Mouse (Mus musculus): ENCODE data around the gene Barx1. TPM values are rescaled to one million over a fixed set of nuclear protein-coding genes. Genes with fewer than 3 reads are reported as not detected.

The Barx1 gene
- polyA plus RNA-seq, 1 experiment from 2014 or later = not detected

DNA sequence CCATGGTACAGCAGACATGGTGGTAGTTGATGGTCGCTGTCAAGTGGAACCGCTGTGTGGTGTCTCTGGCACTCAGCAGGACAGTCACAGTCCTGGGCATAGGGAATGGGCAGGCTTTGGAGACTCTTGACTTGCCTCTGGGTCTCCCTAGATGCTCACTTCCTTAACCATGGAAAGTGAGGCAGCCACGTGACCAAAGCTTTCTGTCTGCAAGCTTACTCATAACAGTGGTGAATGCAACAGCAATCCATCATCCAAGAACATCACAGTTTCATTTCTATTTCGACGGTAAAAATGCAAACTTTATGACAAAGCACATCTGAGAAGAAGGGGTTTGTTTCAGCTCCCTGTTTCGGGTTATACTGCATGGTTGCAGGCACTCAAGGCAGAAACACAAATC lies 19.7 kb upstream of the Barx1 start:
- Histone ChIP-seq H3K4me2 (ENCODE audit: low read length) (no peak overlapping the region), H3K36me3 (ENCODE audit: control insufficient read depth, insufficient read depth, low read length) (no peaks in the 10 kb centered on the region), H3K9me3 (ENCODE audit: control insufficient read depth, low read length) (no peaks in the 10 kb centered on the region), H3K27me3 (replicated peaks; ENCODE audit: control insufficient read depth, insufficient read depth, low read length) (no peaks in the 10 kb centered on the region), H3K27ac (ENCODE audit: low read depth, low read length) (no peak overlapping the region), H3K9ac (ENCODE audit: low read depth, low read length) (no peak overlapping the region), H3K4me3 (ENCODE audit: low read length) (no peak overlapping the region), H3K4me1 (ENCODE audit: control insufficient read depth, insufficient read depth, low read depth, low read length) (no peaks in the 10 kb centered on the region)
- no peak for ATAC-seq
- WGBS = 83% methylated on average over 6 of the region's 6 CpGs

DNA sequence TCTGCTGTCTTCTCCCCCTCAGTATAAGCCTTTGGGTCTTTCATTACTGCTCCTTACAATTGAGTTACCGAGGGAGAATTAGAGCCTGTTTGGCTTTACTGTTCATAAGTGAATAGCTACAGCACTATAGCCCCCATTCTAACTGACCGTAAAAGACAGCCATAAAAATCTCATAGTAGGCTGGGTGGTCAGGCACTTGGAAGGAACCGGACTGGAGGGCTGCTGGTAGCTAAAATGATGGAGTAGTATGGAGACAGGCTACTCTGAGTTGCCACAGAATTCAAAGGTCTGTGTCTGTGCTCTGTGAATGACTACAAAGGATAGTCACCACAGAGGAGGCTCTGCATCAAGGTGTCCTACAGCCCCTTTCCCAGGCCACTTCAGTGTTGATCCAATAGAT lies 18.8 kb upstream of the Barx1 start:
- Histone ChIP-seq H3K4me1 (ENCODE audit: control insufficient read depth, insufficient read depth, low read depth, low read length) (no peaks in the 10 kb centered on the region), H3K9me3 (ENCODE audit: control insufficient read depth, low read length) (no peaks in the 10 kb centered on the region), H3K4me2 (ENCODE audit: low read length) (no peak overlapping the region), H3K27me3 (replicated peaks; ENCODE audit: control insufficient read depth, insufficient read depth, low read length) (no peaks in the 10 kb centered on the region), H3K4me3 (ENCODE audit: low read length) (no peak overlapping the region), H3K27ac (ENCODE audit: low read depth, low read length) (no peak overlapping the region), H3K9ac (ENCODE audit: low read depth, low read length) (no peak overlapping the region), H3K36me3 (ENCODE audit: control insufficient read depth, insufficient read depth, low read length) (no peaks in the 10 kb centered on the region)
- no peak for ATAC-seq
- WGBS = 82% methylated on average over 3 of the region's 3 CpGs

DNA sequence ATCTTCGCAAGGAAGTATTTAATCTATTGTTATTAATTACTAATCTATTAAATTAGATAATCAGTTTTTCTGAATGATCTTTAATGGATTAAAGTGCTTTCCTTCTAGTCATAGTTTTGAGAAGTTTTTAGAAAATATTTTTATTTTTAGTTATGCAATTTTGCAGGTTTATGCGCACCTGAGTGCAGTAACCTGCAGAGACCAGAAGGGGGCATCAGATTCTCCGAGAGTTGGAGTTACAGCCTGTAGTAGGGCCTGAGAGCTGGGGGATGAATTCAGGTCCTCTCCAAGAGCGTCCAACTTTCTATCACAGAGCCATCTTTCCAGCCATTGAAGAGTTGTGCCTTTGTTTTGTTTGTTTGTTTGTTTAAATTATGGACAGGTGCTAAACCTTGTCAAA lies 16.1 kb upstream of the Barx1 start:
- Histone ChIP-seq H3K9me3 (ENCODE audit: control insufficient read depth, low read length) (no peaks in the 10 kb centered on the region), H3K4me2 (ENCODE audit: low read length) (no peak overlapping the region), H3K4me3 (ENCODE audit: low read length) (no peak overlapping the region), H3K27me3 (replicated peaks; ENCODE audit: control insufficient read depth, insufficient read depth, low read length) (no peaks in the 10 kb centered on the region), H3K36me3 (ENCODE audit: control insufficient read depth, insufficient read depth, low read length) (no peaks in the 10 kb centered on the region), H3K27ac (ENCODE audit: low read depth, low read length) (no peak overlapping the region), H3K9ac (ENCODE audit: low read depth, low read length) (no peak overlapping the region), H3K4me1 (ENCODE audit: control insufficient read depth, insufficient read depth, low read depth, low read length) (no peaks in the 10 kb centered on the region)
- 90% methylated on average over 4 of the region's 4 CpGs for WGBS
- no peak for ATAC-seq

DNA sequence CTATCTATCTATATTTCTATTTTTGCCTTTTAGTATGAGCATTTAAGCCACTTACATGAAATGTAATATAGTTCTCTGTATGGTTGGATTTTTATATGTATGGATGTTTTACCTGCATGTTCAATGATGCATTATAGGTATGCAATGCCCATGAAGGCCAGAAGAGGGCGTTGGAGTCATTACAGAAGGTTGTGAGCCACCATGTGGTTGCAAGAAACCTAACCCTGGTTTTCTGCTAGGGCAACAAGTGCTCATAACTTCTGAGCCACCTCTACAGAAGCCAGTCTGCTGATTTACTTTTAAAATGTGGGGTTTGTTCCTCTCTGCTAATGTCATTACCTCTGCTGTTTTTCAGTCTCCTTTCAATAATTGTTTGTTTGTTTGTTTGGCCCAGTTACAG lies 12.2 kb upstream of the Barx1 start:
- H3K27me3 ChIP-seq (replicated peaks; ENCODE audit: control insufficient read depth, insufficient read depth, low read length) = peaks cover 11% of the 10 kb centered on the region
- H3K4me3 ChIP-seq (ENCODE audit: low read length) = no peak overlapping the region
- H3K4me2 ChIP-seq (ENCODE audit: low read length) = no peak overlapping the region
- no peaks in the 10 kb centered on the region for H3K9me3 ChIP-seq (ENCODE audit: control insufficient read depth, low read length)
- no peak for ATAC-seq
- H3K36me3 ChIP-seq (ENCODE audit: control insufficient read depth, insufficient read depth, low read length) = no peaks in the 10 kb centered on the region
- no peak overlapping the region for H3K9ac ChIP-seq (ENCODE audit: low read depth, low read length)
- 0% methylated on average over 1 of the region's 1 CpGs for WGBS
- H3K4me1 ChIP-seq (ENCODE audit: control insufficient read depth, insufficient read depth, low read depth, low read length) = no peaks in the 10 kb centered on the region
- no peak overlapping the region for H3K27ac ChIP-seq (ENCODE audit: low read depth, low read length)

DNA sequence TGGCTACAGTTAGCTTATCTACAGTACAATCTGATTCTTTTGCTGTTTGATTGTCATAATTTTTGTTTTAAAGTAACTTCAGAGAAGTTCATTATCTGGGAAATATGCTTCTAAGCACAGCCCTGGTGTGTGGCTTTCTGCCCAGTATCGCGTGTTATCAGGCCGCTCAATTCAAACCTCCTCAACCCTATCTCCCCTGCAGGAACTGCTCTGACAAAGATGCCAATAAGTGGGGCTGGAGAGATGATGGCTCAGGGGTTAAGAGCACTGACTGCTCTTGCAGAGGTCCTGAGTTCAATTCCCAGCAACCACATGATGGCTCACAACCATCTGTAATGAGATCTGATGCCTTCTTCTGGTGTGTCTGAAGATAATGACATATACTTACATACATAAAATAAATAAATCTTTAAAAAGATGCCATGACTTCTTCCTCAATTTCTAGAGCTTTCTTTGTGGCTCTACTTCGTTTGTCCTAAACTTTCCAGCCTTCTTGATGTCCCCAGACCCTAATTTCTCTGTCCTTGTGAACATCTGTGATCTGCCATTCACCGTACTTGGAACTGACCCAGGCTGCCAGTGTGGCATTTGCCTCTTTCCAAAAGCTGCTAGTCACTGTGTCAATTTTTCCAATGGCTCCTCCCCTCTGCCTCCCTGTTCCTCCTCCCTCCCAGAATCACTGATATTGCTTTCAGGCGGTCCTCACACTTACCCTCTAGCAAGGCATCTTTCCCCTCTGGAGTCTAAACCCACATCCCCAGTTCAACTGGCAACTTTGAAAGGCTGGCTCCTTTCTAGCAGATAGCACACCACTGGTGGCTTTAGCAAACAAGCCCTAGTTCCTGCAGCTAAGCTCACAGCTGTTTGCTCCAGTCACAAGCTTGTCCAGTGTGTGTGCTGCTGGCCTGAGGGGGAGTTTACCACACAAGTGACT lies 11.4 kb upstream of the Barx1 start:
- Histone ChIP-seq H3K36me3 (ENCODE audit: control insufficient read depth, insufficient read depth, low read length) (no peaks in the 10 kb centered on the region), H3K9ac (ENCODE audit: low read depth, low read length) (no peak overlapping the region), H3K4me2 (ENCODE audit: low read length) (no peak overlapping the region), H3K9me3 (ENCODE audit: control insufficient read depth, low read length) (no peaks in the 10 kb centered on the region), H3K4me1 (ENCODE audit: control insufficient read depth, insufficient read depth, low read depth, low read length) (no peaks in the 10 kb centered on the region), H3K4me3 (ENCODE audit: low read length) (no peak overlapping the region), H3K27me3 (replicated peaks; ENCODE audit: control insufficient read depth, insufficient read depth, low read length) (peaks cover 17% of the 10 kb centered on the region), H3K27ac (ENCODE audit: low read depth, low read length) (no peak overlapping the region)
- WGBS = 54% methylated on average over 6 of the region's 6 CpGs
- no peak for ATAC-seq

DNA sequence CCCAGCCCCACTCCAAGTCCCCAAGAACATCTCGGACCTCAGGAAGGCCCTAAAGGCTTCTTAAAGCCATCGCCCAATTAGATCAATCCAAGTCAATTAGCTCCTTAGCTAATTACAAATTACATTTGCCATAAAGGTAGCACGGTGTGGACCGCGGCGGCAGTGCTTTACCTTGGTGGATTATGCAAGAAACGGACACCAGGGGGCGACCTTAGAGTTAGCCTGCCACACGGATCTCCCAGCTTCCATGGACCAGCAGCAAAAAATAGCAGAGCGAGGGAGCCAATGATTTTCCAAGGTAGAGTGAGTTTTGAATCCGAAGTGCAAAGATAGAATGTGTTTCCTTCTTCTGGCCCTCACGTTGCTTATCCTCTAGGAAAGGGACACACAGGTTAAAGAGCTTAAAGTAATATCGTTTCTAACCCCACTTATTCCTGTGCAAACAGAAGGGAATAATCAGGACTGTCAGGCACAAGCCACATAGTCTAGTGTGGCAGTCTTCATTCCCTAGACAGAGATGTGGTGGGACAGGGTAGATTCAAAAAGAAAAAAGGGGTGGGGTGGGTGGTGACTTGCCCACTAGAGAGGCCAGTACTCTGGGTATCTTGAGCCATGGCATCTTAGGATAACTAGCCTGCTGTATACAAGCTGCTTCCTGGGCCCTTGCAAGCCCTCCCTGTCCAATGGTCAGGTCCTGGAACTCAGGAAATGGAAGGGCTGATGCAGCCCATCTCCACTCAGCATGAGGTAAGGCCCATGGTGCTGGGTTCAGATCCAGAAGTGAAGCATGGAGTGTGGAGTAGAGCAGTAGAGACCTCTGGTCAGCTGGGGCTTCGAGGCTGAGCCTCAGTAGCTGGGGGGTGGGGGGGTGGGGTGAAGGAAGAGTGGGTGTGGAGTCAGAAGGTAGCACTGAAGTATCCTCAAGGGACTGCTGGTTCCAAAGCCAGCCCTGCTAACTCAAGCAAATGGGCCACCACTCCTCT lies 8.7 kb upstream of the Barx1 start:
- peaks cover 35% of the 10 kb centered on the region for H3K27me3 ChIP-seq (replicated peaks; ENCODE audit: control insufficient read depth, insufficient read depth, low read length)
- H3K27ac ChIP-seq (ENCODE audit: low read depth, low read length) = no peak overlapping the region
- H3K9me3 ChIP-seq (ENCODE audit: control insufficient read depth, low read length) = no peaks in the 10 kb centered on the region
- WGBS = 8% methylated on average over 14 of the region's 14 CpGs
- H3K4me1 ChIP-seq (ENCODE audit: control insufficient read depth, insufficient read depth, low read depth, low read length) = no peaks in the 10 kb centered on the region
- H3K4me2 ChIP-seq (ENCODE audit: low read length) = no peak overlapping the region
- ATAC-seq = peak; percentile 74
- no peak overlapping the region for H3K9ac ChIP-seq (ENCODE audit: low read depth, low read length)
- no peaks in the 10 kb centered on the region for H3K36me3 ChIP-seq (ENCODE audit: control insufficient read depth, insufficient read depth, low read length)
- H3K4me3 ChIP-seq (ENCODE audit: low read length) = no peak overlapping the region

DNA sequence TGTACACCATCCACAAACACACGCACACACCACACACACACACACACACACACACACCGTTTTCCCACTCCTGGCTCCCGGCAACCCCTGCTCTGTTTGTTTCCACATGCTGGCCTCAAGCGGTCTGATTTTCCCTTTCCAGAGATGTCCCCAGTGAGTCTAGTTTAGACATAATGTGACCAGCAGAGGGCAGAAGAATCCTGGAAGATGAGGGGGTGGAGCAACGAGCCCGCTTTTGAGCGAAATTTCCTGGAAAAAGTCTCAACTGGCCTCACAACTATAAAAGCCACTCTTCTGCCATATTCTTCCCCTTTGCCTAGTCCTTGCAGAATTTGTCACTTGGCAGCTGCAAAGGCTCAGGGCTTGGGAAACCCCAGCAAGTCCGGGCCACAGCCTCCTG lies 7.2 kb upstream of the Barx1 start:
- Histone ChIP-seq H3K36me3 (ENCODE audit: control insufficient read depth, insufficient read depth, low read length) (no peaks in the 10 kb centered on the region), H3K4me2 (ENCODE audit: low read length) (peak overlapping the region; percentile 33; the same call in 1 of the 2 replicates), H3K9me3 (ENCODE audit: control insufficient read depth, low read length) (no peaks in the 10 kb centered on the region), H3K27me3 (replicated peaks; ENCODE audit: control insufficient read depth, insufficient read depth, low read length) (peaks cover 45% of the 10 kb centered on the region), H3K27ac (ENCODE audit: low read depth, low read length) (no peak overlapping the region), H3K4me3 (ENCODE audit: low read length) (no peak overlapping the region), H3K4me1 (ENCODE audit: control insufficient read depth, insufficient read depth, low read depth, low read length) (peaks cover 3% of the 10 kb centered on the region; the same call in 1 of the 2 replicates), H3K9ac (ENCODE audit: low read depth, low read length) (no peak overlapping the region)
- WGBS = 2% methylated on average over 8 of the region's 8 CpGs
- ATAC-seq = peak; percentile 56

DNA sequence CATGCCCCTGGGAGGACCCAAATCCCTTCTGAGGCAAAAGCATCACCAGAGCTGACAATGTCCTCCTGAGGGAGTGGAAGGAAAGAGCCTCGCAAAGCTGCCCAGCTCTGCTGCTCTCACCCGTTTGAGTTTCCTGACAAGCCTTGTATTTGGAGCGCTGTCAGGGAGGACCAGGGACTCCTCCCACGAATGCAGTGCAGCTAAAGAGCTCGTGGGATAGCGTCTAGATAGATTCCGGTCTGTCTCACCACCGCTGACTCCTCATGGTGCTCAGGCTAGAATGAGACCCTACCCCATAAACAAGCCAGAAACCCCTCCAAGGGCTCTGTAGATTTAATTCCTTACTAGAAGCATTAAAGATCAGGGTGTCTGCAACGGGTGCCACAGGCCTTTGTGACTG lies 5.0 kb upstream of the Barx1 start:
- Histone ChIP-seq H3K27ac (ENCODE audit: low read depth, low read length) (no peak overlapping the region), H3K9ac (ENCODE audit: low read depth, low read length) (no peak overlapping the region), H3K9me3 (ENCODE audit: control insufficient read depth, low read length) (no peaks in the 10 kb centered on the region), H3K27me3 (replicated peaks; ENCODE audit: control insufficient read depth, insufficient read depth, low read length) (peaks cover 62% of the 10 kb centered on the region), H3K36me3 (ENCODE audit: control insufficient read depth, insufficient read depth, low read length) (no peaks in the 10 kb centered on the region), H3K4me1 (ENCODE audit: control insufficient read depth, insufficient read depth, low read depth, low read length) (peaks cover 7% of the 10 kb centered on the region), H3K4me2 (ENCODE audit: low read length) (no peak overlapping the region), H3K4me3 (ENCODE audit: low read length) (no peak overlapping the region)
- ATAC-seq = no peak
- WGBS = 3% methylated on average over 9 of the region's 9 CpGs
